Mouse (Mus musculus): ENCODE data around the gene Lig3. TPM values are rescaled to one million over a fixed set of nuclear protein-coding genes. Genes with fewer than 3 reads are reported as not detected.

Lig3 gene
- total RNA-seq, 2 experiments from 2014 or later, result 18.9 to 20.7 TPM

Other genes starting within 250 kb of the Lig3 start
- gene Cct6b, start 16.8 kb upstream of the Lig3 start, total RNA-seq (2021), result under 1 TPM; 0.20 to 0.29 TPM
- gene Zfp830, start 16.8 kb upstream of the Lig3 start, total RNA-seq (2021), result 10 to 100 TPM; 15.7 to 18.4 TPM
- 1 to 10 TPM; 5.4 to 6.0 TPM for gene Rffl, start 90.1 kb downstream of the Lig3 start, total RNA-seq (2021)
- gene Rad51d, start 109.5 kb downstream of the Lig3 start, total RNA-seq (2021), result 10 to 100 TPM in 1 of 2 experiments, 1 to 10 TPM in 1; 9.6 to 10.4 TPM
- gene Fndc8, start 111.0 kb downstream of the Lig3 start, total RNA-seq (2021), result not detected
- 10 to 100 TPM; 22.3 to 27.4 TPM for gene Nle1, start 127.3 kb downstream of the Lig3 start, total RNA-seq (2021)
- 100 to 1,000 TPM; 115 to 124 TPM for gene Unc45b, start 129.4 kb downstream of the Lig3 start, total RNA-seq (2021)
- gene Slfn5, start 170.2 kb downstream of the Lig3 start, total RNA-seq (2021), result 10 to 100 TPM; 18.3 to 24.7 TPM
- gene Slfn9, start 210.7 kb downstream of the Lig3 start, total RNA-seq (2021), result 1 to 10 TPM; 7.5 to 7.8 TPM
- gene Slfn8, start 239.7 kb downstream of the Lig3 start, total RNA-seq (2021), result under 1 TPM; 0.42 to 0.52 TPM

Data from gastrocnemius, postnatal 4 days (tissue).